Mouse (Mus musculus) heart, embryonic 12.5 days (tissue): ENCODE measurements around the gene Magi2. TPM values are rescaled to one million over a fixed set of nuclear protein-coding genes. Genes with fewer than 3 reads are reported as not detected.

Experiments
- ATAC-seq: fragments of 200-750 bp; cut with Nextera tagmentation; 2 replicates; pipeline ENCODE4 v1.8.0; 2017; ENCODE audit warnings: moderate TSS enrichment, moderate library complexity; ENCODE audit not compliant: insufficient number of reproducible peaks, low FRiP score
- H3K27ac ChIP-seq: fragments of 300-500 bp; sonication (generic); 2 replicates; pipeline ENCODE4 v1.5.1; 2016; ENCODE audit warnings: mild to moderate bottlenecking, moderate library complexity; ENCODE audit not compliant: poor library complexity, severe bottlenecking
- H3K27me3 ChIP-seq: fragments of 300-500 bp; sonication (generic); replicated peaks from 2 replicates; pipeline ENCODE4 v1.6.1; 2016; ENCODE audit warnings: mild to moderate bottlenecking, moderate library complexity
- H3K36me3 ChIP-seq: fragments of 300-500 bp; sonication (generic); 2 replicates; pipeline ENCODE4 v1.6.1; 2016; ENCODE audit warnings: mild to moderate bottlenecking, moderate library complexity
- H3K4me1 ChIP-seq: fragments of 300-500 bp; sonication (generic); replicated peaks from 2 replicates; pipeline ENCODE4 v1.6.1; 2016; ENCODE audit warnings: mild to moderate bottlenecking
- H3K4me2 ChIP-seq: fragments of 300-500 bp; sonication (generic); 2 replicates; pipeline ENCODE4 v1.6.1; 2016; ENCODE audit warnings: mild to moderate bottlenecking, moderate library complexity
- H3K4me3 ChIP-seq: fragments of 300-500 bp; sonication (generic); 2 replicates; pipeline ENCODE4 v1.5.1; 2016; ENCODE audit warnings: mild to moderate bottlenecking
- H3K9ac ChIP-seq: fragments of 300-500 bp; sonication (generic); 2 replicates; pipeline ENCODE4 v1.6.1; 2016; ENCODE audit warnings: mild to moderate bottlenecking, moderate library complexity
- H3K9me3 ChIP-seq: fragments of 300-500 bp; sonication (generic); replicated peaks from 2 replicates; pipeline ENCODE4 v1.6.1; 2016; ENCODE audit warnings: mild to moderate bottlenecking, moderate library complexity
- WGBS: fragments of 180-500 bp; shearing (Covaris S2); methylation state at CpG from one replicate; pipeline ENCODE4 v1.1.7; 2016; 5-methylcytosine and 5-hydroxymethylcytosine counted together
- polyA plus RNA-seq: library from polyadenylated mRNA; unstranded; fragments of >200 nt; fragmentation: Nextera tagmentation; extraction: Ambion mirVana; gene quantifications from 2 replicates; pipeline ENCODE4 v1.2.1, GENCODE M21; 2016

Gene Magi2
- polyA plus RNA-seq, 1 experiment from 2014 or later: 3.9 TPM

- H3K4me1 ChIP-seq: no peaks in the 10 kb centered on the region
- H3K27ac ChIP-seq: no peak overlapping the region
- no peak for ATAC-seq
- H3K4me2 ChIP-seq: no peak overlapping the region
- no peaks in the 10 kb centered on the region for H3K36me3 ChIP-seq
- H3K9me3 ChIP-seq: no peaks in the 10 kb centered on the region
- H3K4me3 ChIP-seq: no peak overlapping the region
- H3K9ac ChIP-seq: no peak overlapping the region
- no peaks in the 10 kb centered on the region for H3K27me3 ChIP-seq
- WGBS: 70% methylated on average over 6 of the region's 6 CpGs
These were observed 519.1 kb downstream of the Magi2 start for GRCm38 (mm10) chr5:19745916-19746315.

GRCm38 (mm10) chr5:19746865-19747514 lies 520.2 kb downstream of the Magi2 start:
- no peaks in the 10 kb centered on the region for H3K27me3 ChIP-seq

GRCm38 (mm10) chr5:19747631-19748030 lies 520.8 kb downstream of the Magi2 start:
- Histone ChIP-seq H3K4me1 (no peaks in the 10 kb centered on the region), H3K36me3 (no peaks in the 10 kb centered on the region), H3K4me3 (no peak overlapping the region), H3K27me3 (no peaks in the 10 kb centered on the region), H3K4me2 (no peak overlapping the region), H3K9me3 (no peaks in the 10 kb centered on the region), H3K9ac (no peak overlapping the region), H3K27ac (no peak overlapping the region)
- ATAC-seq: no peak
- 86% methylated on average over 3 of the region's 3 CpGs for WGBS

More at GRCm38 (mm10) chr5:19746865-19747514, 520.2 kb downstream of the Magi2 start:
- Histone ChIP-seq H3K27ac (no peak overlapping the region), H3K4me3 (no peak overlapping the region), H3K4me2 (no peak overlapping the region), H3K9me3 (no peaks in the 10 kb centered on the region), H3K4me1 (no peaks in the 10 kb centered on the region), H3K9ac (no peak overlapping the region), H3K36me3 (no peaks in the 10 kb centered on the region)
- no peak for ATAC-seq
- WGBS: 67% methylated on average over 12 of the region's 12 CpGs

GRCm38 (mm10) chr5:19779224-19779623 lies 552.4 kb downstream of the Magi2 start:
- no peaks in the 10 kb centered on the region for H3K9me3 ChIP-seq
- H3K27me3 ChIP-seq: no peaks in the 10 kb centered on the region
- H3K27ac ChIP-seq: no peak overlapping the region
- no peak overlapping the region for H3K4me2 ChIP-seq
- no peak overlapping the region for H3K4me3 ChIP-seq
- WGBS: 88% methylated on average over 1 of the region's 1 CpGs
- H3K9ac ChIP-seq: no peak overlapping the region
- H3K36me3 ChIP-seq: no peaks in the 10 kb centered on the region
- H3K4me1 ChIP-seq: no peaks in the 10 kb centered on the region
- ATAC-seq: no peak

- Histone ChIP-seq H3K4me3 (no peak overlapping the region), H3K4me2 (no peak overlapping the region), H3K27ac (no peak overlapping the region), H3K9me3 (no peaks in the 10 kb centered on the region), H3K27me3 (no peaks in the 10 kb centered on the region), H3K4me1 (no peaks in the 10 kb centered on the region), H3K36me3 (no peaks in the 10 kb centered on the region), H3K9ac (no peak overlapping the region)
- no peak for ATAC-seq
- WGBS: 62% methylated on average over 2 of the region's 2 CpGs
These were observed 553.2 kb downstream of the Magi2 start for GRCm38 (mm10) chr5:19780076-19780475.

GRCm38 (mm10) chr5:19785320-19785719 lies 558.5 kb downstream of the Magi2 start:
- Histone ChIP-seq H3K27me3 (no peaks in the 10 kb centered on the region), H3K4me3 (no peak overlapping the region), H3K36me3 (no peaks in the 10 kb centered on the region), H3K4me1 (no peaks in the 10 kb centered on the region), H3K9me3 (no peaks in the 10 kb centered on the region), H3K27ac (no peak overlapping the region), H3K4me2 (no peak overlapping the region), H3K9ac (no peak overlapping the region)
- no peak for ATAC-seq

GRCm38 (mm10) chr5:19787522-19788144 lies 560.8 kb downstream of the Magi2 start:
- H3K9ac ChIP-seq: no peak overlapping the region
- ATAC-seq: no peak
- peaks cover 4% of the 10 kb centered on the region; the same call in 1 of the 2 replicates for H3K9me3 ChIP-seq
- no peaks in the 10 kb centered on the region for H3K36me3 ChIP-seq
- no peak overlapping the region for H3K4me2 ChIP-seq
- H3K27me3 ChIP-seq: no peaks in the 10 kb centered on the region
- H3K4me3 ChIP-seq: no peak overlapping the region
- no peak overlapping the region for H3K27ac ChIP-seq
- WGBS: 39% methylated on average over 5 of the region's 5 CpGs
- no peaks in the 10 kb centered on the region for H3K4me1 ChIP-seq

GRCm38 (mm10) chr5:19803052-19803769 lies 576.4 kb downstream of the Magi2 start:
- no peak overlapping the region for H3K4me2 ChIP-seq
- H3K4me1 ChIP-seq: no peaks in the 10 kb centered on the region
- no peak overlapping the region for H3K4me3 ChIP-seq
- no peaks in the 10 kb centered on the region for H3K36me3 ChIP-seq
- no peaks in the 10 kb centered on the region for H3K9me3 ChIP-seq
- no peak for ATAC-seq
- no peak overlapping the region for H3K27ac ChIP-seq
- no peak overlapping the region for H3K9ac ChIP-seq
- WGBS: 84% methylated on average over 5 of the region's 5 CpGs
- no peaks in the 10 kb centered on the region for H3K27me3 ChIP-seq

- no peaks in the 10 kb centered on the region for H3K4me1 ChIP-seq
- H3K4me3 ChIP-seq: no peak overlapping the region
- no peaks in the 10 kb centered on the region for H3K36me3 ChIP-seq
- 69% methylated on average over 2 of the region's 2 CpGs for WGBS
- no peak overlapping the region for H3K9ac ChIP-seq
- no peaks in the 10 kb centered on the region for H3K27me3 ChIP-seq
- no peaks in the 10 kb centered on the region for H3K9me3 ChIP-seq
- no peak for ATAC-seq
- no peak overlapping the region for H3K27ac ChIP-seq
- H3K4me2 ChIP-seq: no peak overlapping the region
These were observed 595.7 kb downstream of the Magi2 start for GRCm38 (mm10) chr5:19822502-19822901.

- Histone ChIP-seq H3K4me3 (no peak overlapping the region), H3K9me3 (no peaks in the 10 kb centered on the region), H3K27ac (no peak overlapping the region), H3K4me2 (no peak overlapping the region), H3K9ac (no peak overlapping the region), H3K4me1 (no peaks in the 10 kb centered on the region), H3K27me3 (no peaks in the 10 kb centered on the region), H3K36me3 (no peaks in the 10 kb centered on the region)
- WGBS: 48% methylated on average over 2 of the region's 2 CpGs
- no peak for ATAC-seq
These were observed 599.1 kb downstream of the Magi2 start for GRCm38 (mm10) chr5:19825943-19826342.

- no peaks in the 10 kb centered on the region for H3K9me3 ChIP-seq
- no peak for ATAC-seq
- H3K4me3 ChIP-seq: no peak overlapping the region
- no peaks in the 10 kb centered on the region for H3K27me3 ChIP-seq
- H3K9ac ChIP-seq: no peak overlapping the region
- H3K4me2 ChIP-seq: no peak overlapping the region
- H3K4me1 ChIP-seq: no peaks in the 10 kb centered on the region
- H3K36me3 ChIP-seq: no peaks in the 10 kb centered on the region
- WGBS: 78% methylated on average over 2 of the region's 2 CpGs
- no peak overlapping the region for H3K27ac ChIP-seq
These were observed 602.5 kb downstream of the Magi2 start for GRCm38 (mm10) chr5:19829341-19829740.
